Mouse (Mus musculus) heart, embryonic 11.5 days (tissue): Measurements from ENCODE around the gene Cxcl2. TPM values are rescaled to one million over a fixed set of nuclear protein-coding genes. Genes with fewer than 3 reads are reported as not detected.

ENCODE experiments used
- ATAC-seq: fragments of 200-750 bp; cut with Nextera tagmentation; replicated peaks from 2 replicates; pipeline ENCODE4 v1.8.0; 2017; ENCODE audit warnings: moderate library complexity; ENCODE audit not compliant: insufficient number of reproducible peaks, low FRiP score, low TSS enrichment
- H3K27ac ChIP-seq: fragments of 300-500 bp; sonication (generic); 2 replicates; pipeline ENCODE4 v1.5.1; 2014; ENCODE audit warnings: mild to moderate bottlenecking, low read depth, low read length
- H3K27me3 ChIP-seq: fragments of 300-500 bp; sonication (generic); 2 replicates; pipeline ENCODE4 v1.6.1; 2014; ENCODE audit warnings: mild to moderate bottlenecking, low read length, mixed read lengths; ENCODE audit not compliant: control insufficient read depth, insufficient read depth
- H3K36me3 ChIP-seq: fragments of 300-500 bp; sonication (generic); 2 replicates; pipeline ENCODE4 v1.6.1; 2014; ENCODE audit warnings: mild to moderate bottlenecking, low read length, moderate library complexity, mixed read lengths; ENCODE audit not compliant: control insufficient read depth, insufficient read depth
- H3K4me1 ChIP-seq: fragments of 300-500 bp; sonication (generic); 2 replicates; pipeline ENCODE4 v1.6.1; 2014; ENCODE audit warnings: low read length; ENCODE audit not compliant: control insufficient read depth, insufficient read depth
- H3K4me2 ChIP-seq: fragments of 300-500 bp; sonication (generic); 2 replicates; pipeline ENCODE4 v1.6.1; 2014; ENCODE audit warnings: mild to moderate bottlenecking, moderate library complexity
- H3K4me3 ChIP-seq: fragments of 300-500 bp; sonication (generic); 2 replicates; pipeline ENCODE4 v1.5.1; 2014; ENCODE audit warnings: low read depth, low read length
- H3K9ac ChIP-seq: fragments of 300-500 bp; sonication (generic); 2 replicates; pipeline ENCODE4 v1.6.1; 2014; ENCODE audit warnings: mild to moderate bottlenecking, low read depth, low read length, moderate library complexity
- H3K9me3 ChIP-seq: fragments of 300-500 bp; sonication (generic); replicated peaks from 2 replicates; pipeline ENCODE4 v1.6.1; 2016; ENCODE audit warnings: low read length; ENCODE audit not compliant: control insufficient read depth
- WGBS: fragments of 180-500 bp; shearing (Covaris S2); extraction: QIAGEN DNeasy Blood & Tissue Kit; methylation state at CpG from one replicate; pipeline ENCODE4 v1.1.7; 2014; ENCODE audit not compliant: insufficient replicate concordance; 5-methylcytosine and 5-hydroxymethylcytosine counted together
- polyA plus RNA-seq: library from polyadenylated mRNA; unstranded; fragments of >200 nt; fragmentation: Nextera tagmentation; extraction: Ambion mirVana; gene quantifications from 2 replicates; pipeline ENCODE4 v1.2.1, GENCODE M21; 2014

The Cxcl2 gene
- polyA plus RNA-seq, 1 experiment from 2014 or later = not detected

DNA sequence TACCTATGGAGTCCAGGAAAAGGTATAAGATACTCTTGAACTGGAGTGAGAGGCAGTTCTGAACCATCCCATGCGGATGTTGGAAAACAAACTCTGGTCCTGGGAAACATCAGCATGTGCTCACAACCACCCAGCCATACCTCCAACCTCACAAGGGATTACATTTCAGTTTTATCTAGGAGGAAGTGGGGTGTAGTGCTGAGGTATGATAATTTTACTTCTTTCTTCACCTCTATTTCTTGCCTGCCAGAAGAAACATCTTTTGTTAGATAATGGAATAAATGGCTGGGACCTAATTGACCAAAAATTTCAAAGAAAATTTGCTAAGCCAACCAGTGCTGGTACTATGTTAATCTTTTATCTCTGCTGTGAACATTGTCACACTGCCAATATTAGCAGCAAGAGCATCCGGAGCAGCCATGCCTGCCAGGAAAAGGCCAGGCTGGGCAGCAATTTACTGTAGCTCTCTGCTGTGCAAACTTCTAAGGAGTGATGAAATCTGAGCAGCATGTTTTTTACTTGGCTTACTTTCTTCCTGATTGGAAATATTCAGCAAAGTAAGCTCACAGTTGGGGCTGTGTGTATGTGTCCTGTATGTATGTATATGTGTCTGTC, 18.9 kb upstream of the Cxcl2 start:
- Histone ChIP-seq H3K9me3 (no peaks in the 10 kb centered on the region), H3K36me3 (no peaks in the 10 kb centered on the region), H3K27ac (no peak overlapping the region), H3K27me3 (no peaks in the 10 kb centered on the region), H3K4me2 (no peak overlapping the region), H3K9ac (no peak overlapping the region), H3K4me1 (no peaks in the 10 kb centered on the region), H3K4me3 (no peak overlapping the region)
- ATAC-seq = peak; percentile 46; the same call in 1 of the 2 replicates
- WGBS = 47% methylated on average over 2 of the region's 2 CpGs

DNA sequence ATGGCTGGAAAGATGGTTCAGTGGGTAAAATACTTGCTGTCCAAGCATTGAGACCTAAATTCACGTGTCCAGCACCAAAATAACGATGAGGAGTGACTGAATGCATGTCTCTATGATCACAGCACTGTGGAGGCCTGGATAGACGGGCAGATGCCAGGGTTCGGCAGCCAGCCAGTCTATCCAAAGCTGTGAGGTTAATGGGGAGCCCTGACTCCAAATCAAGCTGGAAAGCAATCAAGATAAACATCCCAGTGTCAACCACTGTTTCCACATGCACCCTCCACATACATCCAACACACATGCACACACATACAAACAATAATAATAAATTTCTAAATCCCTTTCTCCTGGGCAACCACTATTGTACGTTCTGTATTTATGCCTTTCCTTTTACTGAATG, 15.0 kb upstream of the Cxcl2 start:
- H3K27ac ChIP-seq = no peak overlapping the region
- no peaks in the 10 kb centered on the region for H3K27me3 ChIP-seq
- H3K4me3 ChIP-seq = no peak overlapping the region
- no peak overlapping the region for H3K9ac ChIP-seq
- ATAC-seq = no peak
- no peaks in the 10 kb centered on the region for H3K9me3 ChIP-seq
- H3K4me2 ChIP-seq = no peak overlapping the region
- no peaks in the 10 kb centered on the region for H3K36me3 ChIP-seq
- WGBS = 65% methylated on average over 5 of the region's 5 CpGs
- no peaks in the 10 kb centered on the region for H3K4me1 ChIP-seq

DNA sequence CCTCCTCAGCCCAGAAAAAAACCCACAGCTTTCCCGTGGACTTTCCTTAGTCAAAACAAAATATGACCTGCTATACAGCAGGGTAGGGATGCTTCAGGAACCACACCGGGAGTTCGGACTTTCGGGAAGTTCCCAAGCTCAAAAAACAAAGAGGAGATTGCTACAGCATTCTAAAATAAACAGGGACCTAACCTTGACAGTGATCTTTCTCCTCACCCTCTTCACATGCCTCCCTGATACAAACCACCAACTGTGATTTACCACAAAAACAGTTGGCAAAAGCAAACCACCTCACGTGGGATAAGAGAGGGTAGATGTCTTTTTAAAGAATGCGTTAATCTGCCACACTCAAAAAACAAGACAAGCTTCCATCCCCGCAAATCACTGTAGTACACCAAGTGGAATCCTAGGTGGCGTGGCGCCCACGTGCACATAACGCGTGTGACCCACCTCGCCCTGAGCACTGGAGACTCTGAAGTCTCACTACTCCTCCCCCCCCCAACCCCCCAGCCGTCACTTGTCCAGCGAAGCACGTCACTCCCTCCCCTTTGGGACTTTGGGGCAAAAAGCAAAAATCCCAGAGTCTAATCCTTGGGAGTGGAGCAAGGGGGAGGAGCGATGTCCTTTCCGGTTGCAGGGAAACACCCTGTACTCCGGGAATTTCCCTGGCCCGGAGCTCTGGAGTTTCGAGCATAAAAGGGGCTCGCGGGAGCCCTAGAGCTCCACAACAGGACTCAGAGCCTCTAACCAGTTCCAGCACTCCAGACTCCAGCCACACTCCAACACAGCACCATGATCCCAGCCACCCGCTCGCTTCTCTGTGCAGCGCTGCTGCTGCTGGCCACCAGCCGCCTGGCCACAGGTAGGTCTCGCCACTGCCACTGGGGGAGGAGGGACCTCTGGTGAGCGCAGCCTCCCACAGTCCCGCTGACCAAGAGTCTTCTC, 12.9 kb upstream of the Cxcl2 start, which contains the start of gene Cxcl1:
Gene Cxcl1 (plus strand): TSS at position 723 of the 945 bp plus-strand sequence.
- Histone ChIP-seq H3K4me3 (peak within 1 kb of the TSS; percentile 51), H3K27ac (no peak within 1 kb of the TSS), H3K9ac (peak within 1 kb of the TSS; percentile 67), H3K36me3 (no peaks in the 10 kb centered on the region), H3K4me1 (no peaks in the 10 kb centered on the region), H3K4me2 (peak within 1 kb of the TSS; percentile 86), H3K27me3 (no peaks in the 10 kb centered on the region), H3K9me3 (no peaks in the 10 kb centered on the region)
- 10% methylated on average over 30 of the region's 30 CpGs for WGBS
- ATAC-seq = peak; percentile 55; the same call in 1 of the 2 replicates

DNA sequence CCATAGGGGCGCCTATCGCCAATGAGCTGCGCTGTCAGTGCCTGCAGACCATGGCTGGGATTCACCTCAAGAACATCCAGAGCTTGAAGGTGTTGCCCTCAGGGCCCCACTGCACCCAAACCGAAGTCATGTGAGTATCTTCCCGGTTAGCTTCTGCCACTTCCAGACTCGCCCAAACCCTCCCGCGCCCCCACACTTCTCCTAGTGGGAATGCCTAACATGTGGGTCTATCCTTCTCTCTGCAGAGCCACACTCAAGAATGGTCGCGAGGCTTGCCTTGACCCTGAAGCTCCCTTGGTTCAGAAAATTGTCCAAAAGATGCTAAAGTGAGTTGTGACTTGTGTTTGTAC, 12.2 kb upstream of the Cxcl2 start:
- H3K36me3 ChIP-seq = no peaks in the 10 kb centered on the region
- H3K27ac ChIP-seq = no peak overlapping the region
- WGBS = 23% methylated on average over 10 of the region's 10 CpGs
- no peaks in the 10 kb centered on the region for H3K4me1 ChIP-seq
- H3K4me3 ChIP-seq = peak overlapping the region; percentile 51
- peak overlapping the region; percentile 67; the same call in 1 of the 2 replicates for H3K9ac ChIP-seq
- H3K27me3 ChIP-seq = no peaks in the 10 kb centered on the region
- no peaks in the 10 kb centered on the region for H3K9me3 ChIP-seq
- peak overlapping the region; percentile 86 for H3K4me2 ChIP-seq
- ATAC-seq = no peak

DNA sequence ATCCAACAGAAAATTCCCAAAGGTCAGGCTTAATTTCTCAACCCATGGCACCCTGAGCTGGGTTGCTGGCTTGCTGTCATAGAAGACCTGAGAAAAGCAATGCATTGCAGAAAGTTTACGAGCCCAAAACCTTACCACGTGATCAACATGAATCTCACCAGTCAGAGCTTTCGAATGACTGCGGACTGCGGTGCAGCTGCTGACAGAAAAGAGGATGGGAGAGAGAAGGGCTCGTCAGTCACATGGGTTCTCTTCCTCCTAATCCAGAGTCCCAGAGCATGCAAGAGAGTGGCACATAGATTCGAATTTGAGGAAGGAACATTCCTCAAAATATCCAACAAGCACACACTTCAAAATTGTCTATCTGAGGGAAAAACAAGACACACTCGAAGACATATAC, 9.4 kb upstream of the Cxcl2 start:
- 61% methylated on average over 8 of the region's 8 CpGs for WGBS
- Histone ChIP-seq H3K4me3 (no peak overlapping the region), H3K4me2 (no peak overlapping the region), H3K9me3 (no peaks in the 10 kb centered on the region), H3K36me3 (no peaks in the 10 kb centered on the region), H3K4me1 (no peaks in the 10 kb centered on the region), H3K27me3 (no peaks in the 10 kb centered on the region), H3K27ac (no peak overlapping the region), H3K9ac (no peak overlapping the region)
- ATAC-seq = no peak

DNA sequence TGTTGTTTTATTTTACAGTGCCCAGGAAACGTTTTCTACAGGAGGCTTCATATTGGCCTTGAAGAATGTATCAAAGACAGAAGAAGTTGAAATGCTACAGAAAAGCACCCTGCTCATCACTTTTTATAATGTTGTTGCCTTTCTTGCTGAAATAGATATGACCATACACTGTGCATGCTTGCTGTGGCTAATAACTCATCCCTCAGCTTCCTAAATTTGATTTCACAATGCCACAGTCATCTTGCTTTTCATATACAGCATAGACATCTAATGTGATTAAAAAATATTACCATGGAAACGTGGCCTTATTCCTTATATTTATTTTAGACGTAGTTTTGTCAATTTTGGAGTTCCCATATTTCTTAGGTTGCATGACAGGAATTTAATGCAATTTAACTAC, 6.2 kb upstream of the Cxcl2 start:
- Histone ChIP-seq H3K27ac (no peak overlapping the region), H3K4me2 (no peak overlapping the region), H3K36me3 (no peaks in the 10 kb centered on the region), H3K27me3 (no peaks in the 10 kb centered on the region), H3K9me3 (no peaks in the 10 kb centered on the region), H3K9ac (no peak overlapping the region), H3K4me1 (no peaks in the 10 kb centered on the region), H3K4me3 (no peak overlapping the region)
- WGBS = 64% methylated on average over 3 of the region's 3 CpGs
- ATAC-seq = no peak

DNA sequence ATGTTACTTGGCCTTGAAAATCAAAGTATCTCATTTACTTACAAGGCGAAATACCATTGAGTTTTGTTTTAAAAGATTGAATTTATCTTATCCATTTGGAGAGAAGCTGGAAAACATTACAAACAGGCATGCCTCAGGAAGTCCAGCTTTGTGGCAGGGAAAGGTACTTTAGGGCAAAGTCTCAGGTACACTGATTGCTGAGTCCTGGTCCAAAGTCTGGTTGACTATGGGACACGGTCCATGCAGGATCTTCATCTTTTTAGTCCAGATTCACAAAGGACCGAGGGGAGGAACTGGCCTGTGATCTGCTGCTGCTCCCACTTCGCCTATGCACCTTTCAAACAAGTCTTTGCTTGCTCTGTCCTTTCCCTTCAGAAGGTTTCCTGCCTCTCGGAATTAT, 4.4 kb upstream of the Cxcl2 start:
- no peak overlapping the region for H3K4me2 ChIP-seq
- H3K9ac ChIP-seq = no peak overlapping the region
- no peaks in the 10 kb centered on the region for H3K9me3 ChIP-seq
- peaks cover 6% of the 10 kb centered on the region for H3K27me3 ChIP-seq
- H3K4me1 ChIP-seq = peaks cover 2% of the 10 kb centered on the region; the same call in 1 of the 2 replicates
- whole genome bisulfite sequencing = 68% methylated on average over 5 of the region's 5 CpGs
- no peak for ATAC-seq
- no peak overlapping the region for H3K27ac ChIP-seq
- no peak overlapping the region for H3K4me3 ChIP-seq
- no peaks in the 10 kb centered on the region for H3K36me3 ChIP-seq

DNA sequence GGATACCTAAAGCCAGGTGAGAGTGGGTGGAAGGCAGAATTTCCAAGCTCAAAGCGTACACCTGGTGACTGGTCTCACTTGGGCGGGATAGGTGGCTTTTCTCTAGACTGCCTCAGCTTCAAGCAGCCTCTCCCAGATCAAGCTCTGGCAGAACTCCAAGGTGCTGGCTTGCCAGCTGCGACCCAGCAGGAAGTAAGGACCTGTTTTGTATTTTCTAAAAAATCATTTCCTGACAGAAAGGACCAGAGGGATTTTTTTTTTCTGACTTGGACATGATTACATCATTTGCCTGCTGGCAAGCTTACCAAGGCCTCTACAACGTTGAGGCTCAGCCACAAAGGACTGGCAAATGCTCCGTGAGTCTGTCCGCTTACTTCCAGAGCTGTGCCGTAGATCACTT, 3.5 kb upstream of the Cxcl2 start:
- 59% methylated on average over 7 of the region's 7 CpGs for WGBS
- no peak for ATAC-seq

More for the DNA sequence above, 3.5 kb upstream of the Cxcl2 start:
- H3K4me1 ChIP-seq = peaks cover 2% of the 10 kb centered on the region; the same call in 1 of the 2 replicates
- no peak overlapping the region for H3K4me2 ChIP-seq
- H3K4me3 ChIP-seq = no peak overlapping the region
- H3K27ac ChIP-seq = no peak overlapping the region
- H3K9me3 ChIP-seq = no peaks in the 10 kb centered on the region
- H3K36me3 ChIP-seq = no peaks in the 10 kb centered on the region
- no peak overlapping the region for H3K9ac ChIP-seq
- H3K27me3 ChIP-seq = peaks cover 13% of the 10 kb centered on the region
